Mouse (Mus musculus) heart, embryonic 10.5 days (tissue): ENCODE data around the gene Nynrin. TPM values are rescaled to one million over a fixed set of nuclear protein-coding genes. Genes with fewer than 3 reads are reported as not detected.

Experiments
- DNase-seq: peaks from one replicate; pipeline ENCODE4 v3.0.0-alpha.2; 2017; ENCODE audit warnings: low spot score
- H3K27ac ChIP-seq: fragments of 300-500 bp; sonication (generic); 2 replicates; pipeline ENCODE4 v1.5.1; 2016; ENCODE audit warnings: mild to moderate bottlenecking
- H3K27me3 ChIP-seq: fragments of 300-500 bp; sonication (generic); 2 replicates; pipeline ENCODE4 v1.6.1; 2016; ENCODE audit warnings: mild to moderate bottlenecking; ENCODE audit not compliant: poor library complexity, insufficient read depth, severe bottlenecking
- H3K36me3 ChIP-seq: fragments of 300-500 bp; sonication (generic); 2 replicates; pipeline ENCODE4 v1.6.1; 2016; ENCODE audit warnings: mild to moderate bottlenecking, moderate library complexity
- H3K4me1 ChIP-seq: fragments of 300-500 bp; sonication (generic); 2 replicates; pipeline ENCODE4 v1.6.1; 2016; ENCODE audit warnings: mild to moderate bottlenecking
- H3K4me3 ChIP-seq: fragments of 300-500 bp; sonication (generic); 2 replicates; pipeline ENCODE4 v1.5.1; 2016; ENCODE audit warnings: mild to moderate bottlenecking, moderate library complexity
- H3K9me3 ChIP-seq: fragments of 300-500 bp; sonication (generic); 2 replicates; pipeline ENCODE4 v1.6.1; 2016; ENCODE audit warnings: mild to moderate bottlenecking, moderate library complexity
- WGBS: fragments of 180-500 bp; shearing (Covaris S2); methylation state at CpG from one replicate; pipeline ENCODE4 v1.1.7; 2016; 5-methylcytosine and 5-hydroxymethylcytosine counted together
- polyA plus RNA-seq: library from polyadenylated mRNA; unstranded; fragments of >200 nt; fragmentation: Nextera tagmentation; extraction: Ambion mirVana; gene quantifications from 2 replicates; pipeline ENCODE4 v1.2.1, GENCODE M21; 2016

Nynrin gene
- polyA plus RNA-seq: 27.1 and 32.7 TPM in 2 replicates

DNA sequence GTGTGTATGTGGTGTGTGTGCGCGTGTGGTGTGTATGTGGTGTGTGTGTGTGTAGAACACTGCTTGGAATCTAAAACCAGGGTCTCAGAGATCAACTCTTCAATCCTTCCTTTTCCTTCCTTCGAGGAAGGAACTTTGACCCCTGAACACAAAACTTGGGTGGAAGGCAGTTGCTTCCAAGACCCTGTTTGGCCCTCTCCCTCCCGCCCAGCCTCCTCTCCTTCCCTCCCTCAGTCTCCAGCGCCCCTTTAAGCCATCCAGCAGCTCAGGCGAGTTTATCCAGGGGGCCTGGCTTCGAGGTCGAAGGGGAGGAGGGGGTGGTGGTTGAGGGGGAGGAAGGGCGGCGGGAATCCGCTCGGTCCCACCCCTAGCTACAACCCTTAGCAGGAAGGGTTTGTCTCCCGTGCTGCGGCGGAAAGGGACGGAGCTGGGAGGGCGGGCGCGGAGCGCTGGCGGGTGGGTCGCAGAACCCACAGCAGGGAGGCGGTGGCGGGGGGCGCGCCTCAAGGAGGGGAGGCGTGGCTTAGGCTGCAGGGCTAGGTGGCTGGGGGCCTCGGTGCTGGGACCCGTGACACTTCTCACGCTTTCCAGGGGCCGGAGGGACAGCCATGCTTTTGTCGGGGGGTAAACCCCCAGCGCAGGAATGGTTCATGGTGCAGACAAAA is at the start of gene Nynrin:
Gene Nynrin, plus strand, starts transcription at position 390 of the 665 bp plus-strand sequence.
- Histone ChIP-seq H3K4me1 (peaks cover 68% of the 10 kb centered on the region), H3K9me3 (no peaks in the 10 kb centered on the region), H3K27ac (peak within 1 kb of the TSS; percentile 95), H3K4me3 (peak within 1 kb of the TSS; percentile 81), H3K36me3 (peaks cover 10% of the 10 kb centered on the region), H3K27me3 (no peaks in the 10 kb centered on the region)
- 2% methylated on average over 33 of the region's 33 CpGs for WGBS
- peak; percentile 96 for DNase-seq

DNA sequence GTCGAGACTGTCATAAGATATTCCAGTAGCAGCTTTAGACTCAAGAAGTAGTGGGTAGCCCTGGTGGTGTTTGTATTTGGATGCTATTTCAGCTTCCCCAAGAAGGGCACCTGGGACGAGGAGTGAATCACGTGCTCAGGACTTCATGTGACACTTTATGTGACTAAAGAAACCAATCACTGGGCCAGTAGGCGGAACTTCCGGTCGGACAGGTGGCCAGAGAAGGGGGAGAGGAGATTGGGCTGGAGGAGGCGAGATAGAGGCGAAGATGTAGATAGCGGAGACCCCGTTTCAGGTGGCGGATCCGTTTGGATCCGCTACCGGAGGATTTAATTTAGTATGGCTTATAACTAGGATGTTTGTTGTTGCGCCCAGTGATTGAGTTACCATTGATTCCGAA is 38.9 kb upstream of the Nynrin start:
- H3K4me1 ChIP-seq: no peaks in the 10 kb centered on the region
- 23% methylated on average over 16 of the region's 16 CpGs for WGBS
- H3K27ac ChIP-seq: peak overlapping the region; percentile 80
- peak overlapping the region; percentile 62 for H3K4me3 ChIP-seq
- H3K36me3 ChIP-seq: no peaks in the 10 kb centered on the region
- H3K27me3 ChIP-seq: no peaks in the 10 kb centered on the region
- no peaks in the 10 kb centered on the region for H3K9me3 ChIP-seq
- DNase-seq: no peak

DNA sequence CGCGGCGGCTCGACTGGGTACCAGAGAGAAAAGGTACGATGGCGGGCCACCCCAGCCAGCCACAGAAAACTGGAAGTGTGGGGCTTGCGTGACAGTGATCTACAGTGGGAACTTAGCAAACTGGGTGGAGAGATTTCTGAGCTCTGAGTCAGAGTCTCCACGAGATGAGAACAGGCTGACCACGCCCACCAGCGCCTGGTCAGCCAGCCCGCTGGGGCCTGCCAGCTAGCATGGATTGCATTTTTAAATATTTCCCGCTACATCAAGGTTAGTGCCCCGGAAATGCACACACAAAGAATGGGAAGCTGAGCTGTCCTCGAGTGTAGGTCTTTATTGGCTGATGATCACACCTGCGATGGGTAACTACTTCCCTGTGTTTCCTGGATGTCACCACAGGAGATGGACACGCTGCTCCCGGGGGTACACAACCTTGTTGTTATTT is 38.5 kb upstream of the Nynrin start:
- 24% methylated on average over 17 of the region's 17 CpGs for WGBS
- DNase-seq: no peak
- no peaks in the 10 kb centered on the region for H3K36me3 ChIP-seq
- H3K4me3 ChIP-seq: peak overlapping the region; percentile 62
- no peaks in the 10 kb centered on the region for H3K4me1 ChIP-seq
- H3K9me3 ChIP-seq: no peaks in the 10 kb centered on the region
- peak overlapping the region; percentile 80 for H3K27ac ChIP-seq
- no peaks in the 10 kb centered on the region for H3K27me3 ChIP-seq

DNA sequence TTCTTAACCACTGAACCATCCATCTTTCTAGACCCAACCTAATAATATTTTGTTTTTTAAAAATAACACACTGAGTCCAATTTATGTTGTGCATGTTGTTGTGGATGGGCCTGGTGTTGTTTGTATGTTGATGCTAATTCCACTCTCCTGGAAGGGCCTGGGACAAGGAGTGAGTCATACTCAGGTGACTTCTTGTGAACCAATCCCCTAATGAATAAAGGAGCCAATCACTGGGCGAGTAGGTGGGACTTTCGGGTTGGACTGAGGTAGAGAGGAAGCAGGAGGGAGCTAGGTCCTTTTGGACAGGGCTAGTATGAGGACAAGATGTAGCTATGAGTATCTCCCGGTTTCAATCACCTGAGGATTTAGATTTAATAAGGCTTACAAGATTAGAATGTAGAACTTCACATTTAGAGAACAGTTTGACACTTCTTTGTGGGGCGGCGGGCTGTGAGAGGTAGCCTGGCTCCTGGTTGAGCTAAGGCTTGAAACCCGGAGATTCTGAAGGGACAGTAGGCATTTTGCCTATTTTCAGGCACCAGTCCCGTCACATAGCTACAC is 33.9 kb upstream of the Nynrin start:
- 0 out of 2 replicates have a peak, but pooled peaks cover 2% of the 10 kb centered on the region for H3K36me3 ChIP-seq
- no peak overlapping the region for H3K4me3 ChIP-seq
- no peak for DNase-seq
- H3K4me1 ChIP-seq: peaks cover 17% of the 10 kb centered on the region
- no peaks in the 10 kb centered on the region for H3K27me3 ChIP-seq
- H3K9me3 ChIP-seq: no peaks in the 10 kb centered on the region
- H3K27ac ChIP-seq: no peak overlapping the region
- 71% methylated on average over 7 of the region's 7 CpGs for WGBS

DNA sequence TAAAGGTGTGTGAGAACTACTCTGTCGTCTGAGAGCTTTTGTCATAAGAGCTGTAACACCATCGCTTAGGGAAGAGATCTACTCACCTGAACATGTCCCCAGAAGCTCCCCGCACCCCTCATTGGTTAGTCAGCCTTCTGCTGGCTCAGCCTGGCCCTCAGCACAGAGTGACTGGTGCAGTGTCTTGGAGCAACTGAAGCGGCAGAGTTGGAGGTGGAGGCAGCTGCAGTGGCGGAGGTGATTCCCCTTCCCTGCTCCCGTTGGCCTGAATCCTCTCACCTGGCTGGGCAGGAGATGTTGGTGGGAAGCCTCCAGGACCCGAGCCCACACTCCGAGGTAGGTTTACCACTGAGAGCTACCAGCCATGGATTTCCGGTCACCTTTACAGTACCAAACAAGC is 33.2 kb upstream of the Nynrin start:
- H3K4me1 ChIP-seq: peaks cover 23% of the 10 kb centered on the region
- 79% methylated on average over 9 of the region's 9 CpGs for WGBS
- DNase-seq: no peak
- no peak overlapping the region for H3K27ac ChIP-seq
- H3K4me3 ChIP-seq: no peak overlapping the region
- H3K27me3 ChIP-seq: peaks cover 3% of the 10 kb centered on the region
- H3K36me3 ChIP-seq: 0 out of 2 replicates have a peak, but pooled peaks cover 2% of the 10 kb centered on the region
- H3K9me3 ChIP-seq: no peaks in the 10 kb centered on the region

DNA sequence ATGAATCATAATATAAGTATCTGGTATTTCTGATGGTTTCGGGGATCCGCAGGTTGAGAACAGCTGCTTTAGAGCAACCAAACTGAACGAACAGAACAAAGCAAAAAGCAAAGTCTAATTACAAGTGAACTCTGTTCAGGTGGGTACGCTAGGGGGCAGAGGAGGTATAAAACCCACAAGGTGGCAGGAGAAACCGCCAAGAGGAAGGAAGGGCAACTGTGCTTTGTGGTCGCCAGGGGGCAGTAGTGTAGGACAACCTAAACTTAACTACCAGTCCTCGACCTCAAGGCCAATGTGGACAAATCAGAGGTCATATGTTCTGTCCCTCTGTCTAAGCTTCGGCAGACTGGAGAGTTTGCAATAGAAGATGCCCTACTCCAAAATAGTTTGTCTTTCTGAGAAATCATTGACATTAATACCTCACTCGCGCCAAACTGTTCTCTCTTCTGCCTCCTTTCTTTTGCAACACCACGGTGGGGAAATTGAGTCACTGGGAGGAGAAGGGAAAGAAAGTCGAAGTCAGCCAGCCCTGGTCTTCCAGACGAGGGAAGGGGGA is 31.3 kb upstream of the Nynrin start:
- 5% methylated on average over 13 of the region's 13 CpGs for WGBS
- H3K9me3 ChIP-seq: no peaks in the 10 kb centered on the region
- peak; percentile 93 for DNase-seq
- peak overlapping the region; percentile 75 for H3K4me3 ChIP-seq
- H3K4me1 ChIP-seq: peaks cover 38% of the 10 kb centered on the region
- H3K27me3 ChIP-seq: peaks cover 21% of the 10 kb centered on the region
- 0 out of 2 replicates have a peak, but pooled peaks cover 2% of the 10 kb centered on the region for H3K36me3 ChIP-seq
- H3K27ac ChIP-seq: peak overlapping the region; percentile 94

DNA sequence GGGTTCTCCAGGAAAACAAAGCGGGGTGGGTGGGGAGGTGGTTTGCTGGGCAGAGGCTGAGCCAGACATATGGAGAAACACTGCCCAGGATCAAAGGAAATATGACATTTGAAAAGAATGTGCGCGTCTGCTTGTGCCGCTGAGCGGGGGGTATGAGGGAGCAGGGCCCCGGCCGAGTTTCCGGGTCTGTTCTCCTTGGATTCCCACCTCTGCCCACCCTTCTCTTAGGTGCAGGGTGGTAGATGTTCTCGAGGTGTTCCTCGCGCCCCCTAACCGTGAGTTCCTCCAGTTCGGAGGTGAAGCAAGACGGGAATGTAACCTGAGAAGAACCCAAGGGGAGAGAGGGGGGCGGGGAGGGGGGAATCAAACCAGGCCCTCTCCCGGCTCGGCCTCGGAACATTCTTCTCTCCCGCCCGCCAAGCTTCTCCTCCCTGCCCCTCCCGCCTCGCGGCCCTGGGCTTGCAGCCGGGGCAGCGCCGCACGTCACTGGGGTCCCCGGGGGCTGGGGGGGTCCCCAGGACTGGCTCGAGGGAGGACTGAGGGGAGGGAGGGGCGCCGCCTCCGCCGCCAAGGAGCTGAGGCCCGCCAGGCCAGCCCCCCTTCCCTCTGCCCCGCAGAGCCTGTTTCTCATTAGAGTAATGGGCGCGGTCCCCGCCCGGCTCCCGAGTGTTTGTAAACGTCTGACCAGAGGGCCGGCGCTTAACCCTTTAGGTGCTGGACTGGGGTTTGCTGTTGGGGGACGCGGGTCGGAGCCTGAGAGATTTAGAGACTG is 30.6 kb upstream of the Nynrin start, which contains the start of gene Nfatc4:
Gene Nfatc4, plus strand, starts transcription at position 154 of the 772 bp plus-strand sequence.
- peak; percentile 94 for DNase-seq
- Histone ChIP-seq H3K27ac (peak within 1 kb of the TSS; percentile 94), H3K4me1 (peaks cover 41% of the 10 kb centered on the region), H3K27me3 (peaks cover 28% of the 10 kb centered on the region), H3K9me3 (no peaks in the 10 kb centered on the region), H3K36me3 (0 out of 2 replicates have a peak, but pooled peaks cover 2% of the 10 kb centered on the region), H3K4me3 (peak within 1 kb of the TSS; percentile 75)
- under 1% methylated on average over 38 of the region's 46 CpGs for WGBS

DNA sequence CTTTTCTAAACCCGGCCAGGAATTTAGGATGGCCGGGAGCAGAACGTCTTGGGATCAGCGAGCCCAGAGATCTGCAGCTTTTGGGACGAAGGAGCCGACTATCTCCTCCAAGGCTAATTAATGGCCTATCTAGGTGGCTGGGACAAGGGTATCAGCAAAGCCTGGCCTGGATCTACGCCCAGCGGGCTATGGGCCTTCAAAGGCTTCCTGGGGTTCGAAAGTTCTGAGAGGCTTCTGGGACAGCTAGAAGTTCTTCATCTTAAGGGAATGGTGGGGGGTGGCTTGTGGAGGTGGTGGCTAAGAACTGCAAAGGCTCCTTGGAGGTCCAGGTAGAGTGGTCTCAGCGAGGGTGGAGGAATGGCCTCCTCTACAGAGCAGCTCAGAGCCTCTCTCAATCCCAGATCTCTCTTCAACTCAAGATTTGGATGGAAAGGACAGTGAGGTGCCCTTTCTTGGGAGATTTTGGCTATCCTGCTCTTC is 29.8 kb upstream of the Nynrin start:
- H3K36me3 ChIP-seq: peaks cover 6% of the 10 kb centered on the region; the same call in 1 of the 2 replicates
- under 1% methylated on average over 10 of the region's 10 CpGs for WGBS
- peaks cover 29% of the 10 kb centered on the region for H3K27me3 ChIP-seq
- H3K4me1 ChIP-seq: peaks cover 48% of the 10 kb centered on the region
- H3K9me3 ChIP-seq: no peaks in the 10 kb centered on the region
- no peak for DNase-seq
- H3K4me3 ChIP-seq: peak overlapping the region; percentile 75
- peak overlapping the region; percentile 94 for H3K27ac ChIP-seq

DNA sequence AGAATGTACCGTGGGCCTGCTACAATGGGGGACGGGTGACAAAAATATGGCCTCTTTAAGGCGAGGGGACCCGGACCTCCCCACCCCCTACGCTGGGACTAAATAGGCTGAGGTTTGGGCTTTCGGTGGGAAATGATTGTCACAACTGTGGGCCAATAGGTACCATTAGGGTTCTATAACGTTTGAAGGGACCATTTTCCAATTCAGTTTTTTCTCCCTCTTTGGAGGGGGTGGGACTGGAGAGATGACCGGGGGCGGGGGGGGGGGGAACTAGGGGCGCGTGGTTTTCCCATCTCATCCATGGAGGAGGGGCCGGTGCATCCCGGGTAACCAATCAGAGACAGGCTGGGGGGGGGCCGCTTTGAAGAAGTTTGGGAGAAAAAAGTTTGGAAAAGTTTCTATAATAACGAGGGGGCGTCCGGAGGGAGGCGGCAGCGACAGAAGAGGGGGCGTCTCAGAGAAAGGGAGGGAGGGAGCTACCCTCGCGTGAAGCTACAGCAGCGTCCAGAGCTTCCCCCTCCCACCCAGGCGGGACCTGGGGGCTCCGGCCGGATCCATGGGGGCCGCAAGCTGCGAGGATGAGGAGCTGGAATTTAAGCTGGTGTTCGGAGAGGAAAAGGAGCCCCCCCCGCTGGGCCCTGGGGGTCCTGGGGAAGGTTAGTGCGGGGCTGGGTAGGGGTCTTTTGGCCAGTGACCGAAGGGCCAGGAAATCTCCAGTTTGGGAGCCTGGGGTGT is 29.2 kb upstream of the Nynrin start:
- Histone ChIP-seq H3K4me3 (peak overlapping the region; percentile 75), H3K36me3 (peaks cover 12% of the 10 kb centered on the region), H3K4me1 (peaks cover 54% of the 10 kb centered on the region), H3K27me3 (peaks cover 29% of the 10 kb centered on the region), H3K27ac (peak overlapping the region; percentile 94), H3K9me3 (no peaks in the 10 kb centered on the region)
- no peak for DNase-seq
- WGBS: under 1% methylated on average over 31 of the region's 32 CpGs

DNA sequence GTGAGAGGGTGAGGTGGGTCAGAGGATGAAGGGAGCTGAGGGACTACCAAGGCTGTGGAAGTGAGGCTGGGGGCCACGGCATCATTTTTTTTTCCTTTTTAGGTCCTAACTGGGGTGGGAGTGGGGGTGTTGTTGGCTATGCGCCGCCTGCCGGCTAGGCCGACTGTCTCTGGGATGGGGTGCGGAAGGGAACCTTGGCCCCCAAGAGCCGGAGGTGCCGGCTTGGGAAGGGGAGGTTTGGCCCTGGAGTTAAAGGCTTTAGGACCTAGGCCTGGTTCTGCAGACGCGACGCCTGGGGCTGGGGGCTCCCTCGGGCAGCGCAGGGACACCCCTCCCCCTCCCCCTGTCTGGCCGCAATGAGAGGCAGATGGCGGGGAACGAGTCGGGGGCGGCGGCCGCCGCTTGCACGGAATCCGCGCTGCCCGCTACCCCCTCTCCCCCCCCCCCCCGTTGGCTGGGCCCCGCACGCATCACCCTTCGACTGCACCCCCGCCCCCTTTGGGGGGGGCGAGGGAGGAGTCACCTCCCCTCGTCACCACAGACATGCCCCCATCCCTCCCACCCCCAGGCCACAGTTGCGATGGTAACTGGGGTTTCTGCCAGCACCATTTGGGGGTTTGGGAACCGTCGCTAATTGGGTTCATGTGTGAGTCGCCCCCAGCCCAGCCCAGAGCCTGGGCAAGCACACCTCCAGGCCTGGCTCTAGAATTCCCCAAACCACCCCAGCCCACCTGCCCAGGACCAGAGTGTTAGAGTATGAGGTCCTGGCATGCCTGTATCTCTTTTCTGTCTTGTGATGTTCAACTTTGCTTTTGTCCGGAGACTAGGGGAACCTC is 28.4 kb upstream of the Nynrin start:
- peak overlapping the region; percentile 75 for H3K4me3 ChIP-seq
- peaks cover 33% of the 10 kb centered on the region for H3K27me3 ChIP-seq
- H3K36me3 ChIP-seq: peaks cover 19% of the 10 kb centered on the region
- peak overlapping the region; percentile 94 for H3K27ac ChIP-seq
- no peak for DNase-seq
- H3K9me3 ChIP-seq: no peaks in the 10 kb centered on the region
- under 1% methylated on average over 19 of the region's 37 CpGs for WGBS
- H3K4me1 ChIP-seq: peaks cover 62% of the 10 kb centered on the region

DNA sequence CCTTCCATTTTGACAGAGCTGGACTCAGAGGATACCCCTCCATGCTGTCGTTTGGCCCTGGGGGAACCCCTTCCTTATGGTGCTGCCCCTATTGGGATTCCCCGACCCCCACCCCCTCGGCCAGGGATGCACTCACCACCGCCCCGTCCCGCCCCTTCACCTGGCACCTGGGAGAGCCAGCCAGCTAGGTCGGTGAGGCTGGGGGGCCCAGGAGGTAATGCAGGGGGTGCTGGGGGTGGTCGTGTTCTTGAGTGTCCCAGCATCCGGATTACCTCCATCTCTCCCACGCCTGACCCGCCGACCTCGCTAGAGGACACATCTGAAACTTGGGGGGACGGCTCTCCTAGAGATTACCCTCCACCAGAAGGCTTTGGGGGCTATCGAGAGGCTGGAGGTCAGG is 27.7 kb upstream of the Nynrin start:
- Histone ChIP-seq H3K4me1 (peaks cover 62% of the 10 kb centered on the region), H3K27ac (peak overlapping the region; percentile 94), H3K27me3 (peaks cover 34% of the 10 kb centered on the region), H3K4me3 (peak overlapping the region; percentile 75), H3K36me3 (peaks cover 26% of the 10 kb centered on the region), H3K9me3 (no peaks in the 10 kb centered on the region)
- DNase-seq: no peak
- WGBS: 2% methylated on average over 15 of the region's 15 CpGs
